Mouse (Mus musculus) E14TG2a.4 (cell line): ENCODE measurements around the gene Mog.
"Not testable (repeated sequence)": the region's sequence is repeated elsewhere in the genome, so short reads cannot be mapped to it uniquely, and the experiment has no call there.

Experiments used
- H3K27me3 ChIP-seq: 2 replicates; pipeline ENCODE4 v1.6.1; 2014; ENCODE audit warnings: low read length, control low read depth; ENCODE audit not compliant: insufficient read depth
- H3K36me3 ChIP-seq: 2 replicates; pipeline ENCODE4 v1.6.1; 2014; ENCODE audit warnings: low read length, control low read depth; ENCODE audit not compliant: insufficient read depth
- H3K4me1 ChIP-seq: replicated peaks from 2 replicates; pipeline ENCODE4 v1.6.1; 2014; ENCODE audit warnings: low read depth, low read length, control low read depth
- H3K4me3 ChIP-seq: replicated peaks from 2 replicates; pipeline ENCODE4 v1.5.1; 2014; ENCODE audit warnings: mild to moderate bottlenecking, low read length
- H3K9me3 ChIP-seq: 2 replicates; pipeline ENCODE4 v1.6.1; 2014; ENCODE audit warnings: low read length, control low read depth
- CTCF ChIP-seq: conservative IDR thresholded peaks from 2 replicates; pipeline ENCODE4 v1.5.1; 2014; ENCODE audit warnings: low read length
- NANOG ChIP-seq: IDR thresholded peaks from 2 replicates; pipeline ENCODE4 v1.6.1; 2014; ENCODE audit warnings: borderline replicate concordance, low read length, mixed read lengths
- POU5F1 ChIP-seq: IDR thresholded peaks from 2 replicates; pipeline ENCODE4 v1.6.1; 2014; ENCODE audit warnings: low read length, borderline replicate concordance

Mog gene

GRCm38 (mm10) chr17:36994528-36994927 is 28.7 kb downstream of the Mog start:
- Histone ChIP-seq H3K4me1 (peaks cover 94% of the 10 kb centered on the region), H3K36me3 (no peaks in the 10 kb centered on the region), H3K27me3 (no peaks in the 10 kb centered on the region), H3K4me3 (peak overlapping the region; percentile 21; the same call in 1 of the 2 replicates), H3K9me3 (no peaks in the 10 kb centered on the region)
- no peak for TF ChIP-seq CTCF
- TF ChIP-seq NANOG: no peak
- no peak for TF ChIP-seq POU5F1

GRCm38 (mm10) chr17:36993770-36994325 is 29.4 kb downstream of the Mog start:
- H3K9me3 ChIP-seq: no peaks in the 10 kb centered on the region
- no peaks in the 10 kb centered on the region for H3K36me3 ChIP-seq
- H3K4me1 ChIP-seq: peaks cover 94% of the 10 kb centered on the region
- peak overlapping the region; percentile 59 for H3K4me3 ChIP-seq
- no peaks in the 10 kb centered on the region for H3K27me3 ChIP-seq
- no peak for TF ChIP-seq POU5F1
- no peak for TF ChIP-seq NANOG
- no peak for TF ChIP-seq CTCF

GRCm38 (mm10) chr17:36992336-36993104 is 30.7 kb downstream of the Mog start:
- Histone ChIP-seq H3K27me3 (no peaks in the 10 kb centered on the region), H3K4me3 (no peak overlapping the region), H3K4me1 (peaks cover 89% of the 10 kb centered on the region), H3K9me3 (no peaks in the 10 kb centered on the region), H3K36me3 (peaks cover 3% of the 10 kb centered on the region)
- TF ChIP-seq POU5F1 (no peak), CTCF (no peak), NANOG (no peak)

DNA sequence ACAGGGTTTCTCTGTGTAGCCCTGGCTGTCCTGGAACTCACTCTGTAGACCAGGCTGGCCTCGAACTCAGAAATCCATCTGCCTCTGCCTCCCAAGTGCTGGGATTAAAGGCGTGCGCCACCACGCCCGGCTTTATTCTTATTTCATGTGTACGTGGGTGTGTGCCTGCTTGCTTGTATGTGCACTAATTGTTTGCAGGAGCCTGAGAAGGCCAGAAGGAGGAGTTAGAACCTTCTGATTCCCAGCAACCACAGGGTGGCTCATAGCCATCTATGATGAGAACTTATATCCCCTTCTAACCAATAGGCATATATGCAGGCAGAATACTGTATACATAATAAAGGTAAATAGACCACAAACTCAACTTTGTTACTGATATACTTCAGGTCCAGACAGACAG is 32.6 kb downstream of the Mog start:
- not testable (repeated sequence) for H3K27me3 ChIP-seq, H3K9me3 ChIP-seq, H3K4me3 ChIP-seq
- peaks cover 19% of the 10 kb centered on the region for H3K36me3 ChIP-seq
- peaks cover 88% of the 10 kb centered on the region for H3K4me1 ChIP-seq

GRCm38 (mm10) chr17:36989437-36989836 is 33.8 kb downstream of the Mog start, which contains the start of gene H2-M5:
Gene H2-M5, minus strand, starts transcription at chr17:36989537.
- Histone ChIP-seq H3K36me3 (peaks cover 29% of the 10 kb centered on the region), H3K9me3 (no peaks in the 10 kb centered on the region), H3K4me1 (peaks cover 87% of the 10 kb centered on the region), H3K27me3 (no peaks in the 10 kb centered on the region), H3K4me3 (peak within 1 kb of the TSS; percentile 84)
- TF ChIP-seq POU5F1: no peak
- TF ChIP-seq NANOG: no peak
- no peak for TF ChIP-seq CTCF

GRCm38 (mm10) chr17:36988475-36988874 is 34.7 kb downstream of the Mog start:
- TF ChIP-seq NANOG: no peak
- TF ChIP-seq POU5F1: no peak
- no peak for TF ChIP-seq CTCF
- no peaks in the 10 kb centered on the region for H3K27me3 ChIP-seq
- no peaks in the 10 kb centered on the region for H3K9me3 ChIP-seq
- H3K4me1 ChIP-seq: peaks cover 87% of the 10 kb centered on the region
- peaks cover 37% of the 10 kb centered on the region for H3K36me3 ChIP-seq
- peak overlapping the region; percentile 84 for H3K4me3 ChIP-seq

GRCm38 (mm10) chr17:36982253-36983155 is 40.7 kb downstream of the Mog start:
- TF ChIP-seq POU5F1 (no peak; the same call in 1 of the 2 replicates), CTCF (no peak), NANOG (no peak; the same call in 1 of the 2 replicates)
- Histone ChIP-seq H3K27me3 (no peaks in the 10 kb centered on the region), H3K4me1 (peaks cover 96% of the 10 kb centered on the region), H3K4me3 (peak overlapping the region; percentile 74), H3K9me3 (no peaks in the 10 kb centered on the region), H3K36me3 (peaks cover 71% of the 10 kb centered on the region)

GRCm38 (mm10) chr17:36981845-36982244 is 41.4 kb downstream of the Mog start:
- H3K9me3 ChIP-seq: no peaks in the 10 kb centered on the region
- TF ChIP-seq POU5F1: no peak
- no peak for TF ChIP-seq CTCF
- TF ChIP-seq NANOG: no peak
- peak overlapping the region; percentile 74 for H3K4me3 ChIP-seq
- H3K27me3 ChIP-seq: no peaks in the 10 kb centered on the region
- peaks cover 96% of the 10 kb centered on the region for H3K4me1 ChIP-seq
- peaks cover 71% of the 10 kb centered on the region for H3K36me3 ChIP-seq
